Mouse (Mus musculus) thymus, adult 2 months (tissue): ENCODE results near the gene Rpusd3. TPM values are rescaled to one million over a fixed set of nuclear protein-coding genes. Genes with fewer than 3 reads are reported as not detected.

Experiments
- DNase-seq: peaks from one replicate; pipeline ENCODE4 v3.0.0; 2021
- H3K27ac ChIP-seq: fragments of 200-500 bp; 2 replicates; pipeline ENCODE4 v1.5.1; 2012; ENCODE audit warnings: low read length, control low read depth; ENCODE audit not compliant: control insufficient read depth, insufficient read depth
- H3K27me3 ChIP-seq: fragments of 200-500 bp; 2 replicates; pipeline ENCODE4 v1.6.1; 2012; ENCODE audit warnings: mild to moderate bottlenecking, low read length, moderate library complexity, mixed read lengths; ENCODE audit not compliant: control insufficient read depth, insufficient read depth
- H3K36me3 ChIP-seq: fragments of 200-500 bp; 2 replicates; pipeline ENCODE4 v1.6.1; 2012; ENCODE audit warnings: mild to moderate bottlenecking, low read length, moderate library complexity; ENCODE audit not compliant: control insufficient read depth, insufficient read depth
- H3K4me1 ChIP-seq: fragments of 200-500 bp; replicated peaks from 2 replicates; pipeline ENCODE4 v1.6.1; 2012; ENCODE audit warnings: low read length; ENCODE audit not compliant: control insufficient read depth, insufficient read depth
- H3K4me3 ChIP-seq: fragments of 200-500 bp; 2 replicates; pipeline ENCODE4 v1.5.1; 2012; ENCODE audit warnings: mild to moderate bottlenecking, low read length, control low read depth, moderate library complexity; ENCODE audit not compliant: control insufficient read depth, insufficient read depth
- CTCF ChIP-seq: fragments of 200-500 bp; IDR thresholded peaks from 2 replicates; pipeline ENCODE4 v1.5.1; 2012; ENCODE audit warnings: mild to moderate bottlenecking, control low read depth, low read length, moderate library complexity, borderline replicate concordance; ENCODE audit not compliant: control insufficient read depth, poor library complexity, insufficient read depth; ENCODE audit errors: extremely low read depth
- POLR2A ChIP-seq: fragments of 200-500 bp; IDR thresholded peaks from 2 replicates; pipeline ENCODE4 v1.6.1; 2012; ENCODE audit warnings: mild to moderate bottlenecking, low read length, control low read depth, moderate library complexity; ENCODE audit not compliant: control insufficient read depth, poor library complexity, insufficient read depth; ENCODE audit errors: extremely low read depth
- WGBS: fragments of 180-500 bp; shearing (Covaris S2); methylation state at CpG from one replicate; pipeline ENCODE4 v1.1.7; 2018; 5-methylcytosine and 5-hydroxymethylcytosine counted together
- polyA plus RNA-seq: library from polyadenylated mRNA; depleted of rRNA; stranded (reverse); fragments of >200 nt; gene quantifications from 2 replicates; pipeline ENCODE4 v1.2.3, GENCODE M21; 2012

Rpusd3 gene
- polyA plus RNA-seq, 1 experiment = 94.5 TPM

- no peak overlapping the region for H3K27ac ChIP-seq
- 95% methylated on average over 6 of the region's 6 CpGs for WGBS
- no peaks in the 10 kb centered on the region for H3K4me1 ChIP-seq
- H3K36me3 ChIP-seq = 0 out of 2 replicates have a peak, but pooled peaks cover 6% of the 10 kb centered on the region
- no peak for TF ChIP-seq CTCF
- no peak for TF ChIP-seq POLR2A
- H3K27me3 ChIP-seq = no peaks in the 10 kb centered on the region
- no peak for DNase-seq
- H3K4me3 ChIP-seq = no peak overlapping the region
These were observed 13.7 kb downstream of the Rpusd3 start for GRCm38 (mm10) chr6:113405483-113405882.

- WGBS = 92% methylated on average over 12 of the region's 12 CpGs
- Histone ChIP-seq H3K4me3 (no peak overlapping the region), H3K4me1 (no peaks in the 10 kb centered on the region), H3K36me3 (0 out of 2 replicates have a peak, but pooled peaks cover 6% of the 10 kb centered on the region), H3K27ac (no peak overlapping the region), H3K27me3 (no peaks in the 10 kb centered on the region)
- TF ChIP-seq CTCF (no peak), POLR2A (no peak)
- no peak for DNase-seq
These were observed 14.3 kb downstream of the Rpusd3 start for GRCm38 (mm10) chr6:113404649-113405448.

- no peaks in the 10 kb centered on the region for H3K27me3 ChIP-seq
- TF ChIP-seq CTCF (no peak), POLR2A (no peak)
- DNase-seq = no peak
- peaks cover 6% of the 10 kb centered on the region for H3K36me3 ChIP-seq
- no peaks in the 10 kb centered on the region for H3K4me1 ChIP-seq
- no peak overlapping the region for H3K4me3 ChIP-seq
- 95% methylated on average over 13 of the region's 13 CpGs for WGBS
- no peak overlapping the region for H3K27ac ChIP-seq
These were observed 17.0 kb downstream of the Rpusd3 start for GRCm38 (mm10) chr6:113402094-113402493.

- WGBS = 97% methylated on average over 10 of the region's 10 CpGs
- no peak for DNase-seq
- Histone ChIP-seq H3K27me3 (no peaks in the 10 kb centered on the region), H3K4me1 (no peaks in the 10 kb centered on the region; the same call in 1 of the 2 replicates), H3K36me3 (peaks cover 6% of the 10 kb centered on the region), H3K4me3 (no peak overlapping the region), H3K27ac (no peak overlapping the region)
- TF ChIP-seq CTCF (no peak), POLR2A (no peak)
These were observed 22.7 kb downstream of the Rpusd3 start for GRCm38 (mm10) chr6:113396270-113397030.

DNA sequence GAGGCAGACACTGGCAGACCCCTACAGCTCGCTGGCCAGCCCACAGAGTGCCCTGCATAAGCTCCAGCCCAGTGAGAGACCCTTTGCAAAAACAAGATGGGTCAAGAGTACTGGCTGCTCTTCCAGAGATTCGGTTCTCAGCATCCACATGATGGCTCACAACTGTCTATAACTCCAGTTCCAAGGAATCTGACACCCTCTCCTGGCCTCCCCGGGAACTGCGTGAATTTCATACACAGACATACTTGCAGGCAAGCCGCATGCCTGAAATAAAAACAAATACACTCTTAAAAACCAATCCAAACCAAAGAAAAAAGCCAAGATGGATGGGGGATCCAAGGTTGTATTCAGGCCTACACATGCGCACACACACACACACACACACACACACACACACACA lies 23.6 kb downstream of the Rpusd3 start:
- over 99% methylated on average over 6 of the region's 6 CpGs for WGBS

DNA sequence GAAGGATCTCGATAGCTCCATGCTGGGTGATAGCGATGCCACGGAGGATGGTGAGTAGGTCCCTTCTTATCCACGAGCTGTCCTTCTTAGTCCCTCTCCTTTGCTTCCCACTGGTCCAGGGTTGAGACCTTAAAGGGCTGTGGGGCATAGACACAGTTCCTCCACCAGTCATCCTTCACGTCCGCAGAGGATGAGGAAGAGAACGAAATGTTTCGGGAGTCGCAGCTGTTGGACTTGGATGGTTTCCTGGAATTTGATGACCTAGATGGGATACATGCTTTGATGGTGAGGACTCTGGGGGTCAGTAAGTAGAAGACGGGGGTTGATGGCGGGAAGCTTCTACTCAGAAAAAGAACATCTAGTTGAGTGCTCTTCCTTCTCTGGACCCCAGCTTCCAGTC lies 24.3 kb downstream of the Rpusd3 start:
- Histone ChIP-seq H3K27ac (no peak overlapping the region), H3K36me3 (peaks cover 17% of the 10 kb centered on the region), H3K4me3 (no peak overlapping the region), H3K4me1 (no peaks in the 10 kb centered on the region; the same call in 1 of the 2 replicates), H3K27me3 (no peaks in the 10 kb centered on the region)
- no peak for DNase-seq
- 96% methylated on average over 11 of the region's 11 CpGs for WGBS
- no peak for TF ChIP-seq CTCF
- TF ChIP-seq POLR2A = no peak

More for the DNA sequence above, 23.6 kb downstream of the Rpusd3 start:
- no peaks in the 10 kb centered on the region; the same call in 1 of the 2 replicates for H3K4me1 ChIP-seq
- TF ChIP-seq POLR2A (no peak), CTCF (no peak)
- no peaks in the 10 kb centered on the region for H3K27me3 ChIP-seq
- no peak overlapping the region for H3K27ac ChIP-seq
- DNase-seq = no peak
- H3K4me3 ChIP-seq = no peak overlapping the region
- peaks cover 10% of the 10 kb centered on the region for H3K36me3 ChIP-seq

DNA sequence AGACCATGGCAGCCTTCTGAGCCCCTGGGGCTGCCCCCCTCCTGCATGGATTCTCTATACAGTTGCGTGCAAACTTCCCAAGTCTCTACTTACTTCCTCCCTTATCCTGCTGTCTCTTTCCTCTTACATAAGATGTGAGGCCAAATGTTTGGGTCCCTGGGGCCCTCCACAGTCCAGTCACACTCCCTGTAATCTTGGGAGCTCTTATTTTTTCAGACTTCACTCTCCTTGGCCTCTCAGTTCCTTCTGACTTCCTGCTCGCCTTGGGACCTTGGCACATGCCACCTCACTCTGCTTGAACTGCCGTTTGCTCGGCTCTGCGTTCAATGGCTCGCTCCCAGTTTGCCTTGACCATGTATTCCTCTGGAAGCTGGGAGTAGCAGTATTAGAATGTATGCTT lies 25.2 kb downstream of the Rpusd3 start:
- Histone ChIP-seq H3K4me1 (no peaks in the 10 kb centered on the region; the same call in 1 of the 2 replicates), H3K36me3 (peaks cover 26% of the 10 kb centered on the region), H3K27me3 (no peaks in the 10 kb centered on the region), H3K4me3 (no peak overlapping the region), H3K27ac (no peak overlapping the region)
- DNase-seq = no peak
- TF ChIP-seq POLR2A (no peak), CTCF (no peak)
- 89% methylated on average over 6 of the region's 6 CpGs for WGBS
